Mouse (Mus musculus) T-helper 17 cell (primary cell): ENCODE measurements at regions not wholly inside any gene's neighbourhood (a gene's known extent, or its start where the extent isn't known, plus 50 kb on each side); places are given as distances from the start of the nearest gene placed in this dataset.

Experiments used
- in situ Hi-C, 2 experiments: fragments of 300-600 bp; cut with MboI, MseI; formaldehyde crosslinking; loops; 1 replicate in 1 of 2; 2 replicates in 1 of 2; pipeline ENCODE4 v1.15.1; 2025; ENCODE audit warnings: high pct_unique_total_duplicates in 2 of 2

- in situ Hi-C loops: no loop called here
Measured at GRCm38 (mm10) chr1:23214462-23215158, 112.6 kb upstream of the 4933415F23Rik start.

GRCm38 (mm10) chr1:23207843-23208242, 105.8 kb upstream of the 4933415F23Rik start:
- in situ Hi-C loops: no loop called here

GRCm38 (mm10) chr1:23207024-23207423, 105.0 kb upstream of the 4933415F23Rik start:
- in situ Hi-C loops: no loop called here

- in situ Hi-C loops: no loop called here
Measured at GRCm38 (mm10) chr1:23202511-23203435, 100.7 kb upstream of the 4933415F23Rik start.

DNA sequence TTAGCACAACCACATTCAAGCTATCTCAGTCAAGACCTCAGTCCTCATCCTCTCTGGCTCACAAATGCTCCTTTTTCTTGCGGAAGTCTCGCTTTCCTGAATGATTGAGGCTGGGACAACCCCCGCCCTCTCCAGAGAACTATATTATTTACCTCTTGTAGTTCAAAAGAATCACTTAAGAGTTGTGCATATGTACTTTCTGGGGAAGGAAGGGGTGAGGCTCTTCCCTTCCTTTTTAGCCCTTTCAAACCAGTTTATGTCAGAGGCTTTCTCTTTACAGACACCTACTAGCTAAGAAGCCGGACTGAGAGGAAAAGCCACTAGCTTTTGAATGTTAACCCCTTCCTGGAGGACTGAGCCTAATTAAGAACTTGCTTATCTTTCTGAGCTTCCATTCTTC, 98.4 kb upstream of the 4933415F23Rik start:
- in situ Hi-C loops: no loop called here

DNA sequence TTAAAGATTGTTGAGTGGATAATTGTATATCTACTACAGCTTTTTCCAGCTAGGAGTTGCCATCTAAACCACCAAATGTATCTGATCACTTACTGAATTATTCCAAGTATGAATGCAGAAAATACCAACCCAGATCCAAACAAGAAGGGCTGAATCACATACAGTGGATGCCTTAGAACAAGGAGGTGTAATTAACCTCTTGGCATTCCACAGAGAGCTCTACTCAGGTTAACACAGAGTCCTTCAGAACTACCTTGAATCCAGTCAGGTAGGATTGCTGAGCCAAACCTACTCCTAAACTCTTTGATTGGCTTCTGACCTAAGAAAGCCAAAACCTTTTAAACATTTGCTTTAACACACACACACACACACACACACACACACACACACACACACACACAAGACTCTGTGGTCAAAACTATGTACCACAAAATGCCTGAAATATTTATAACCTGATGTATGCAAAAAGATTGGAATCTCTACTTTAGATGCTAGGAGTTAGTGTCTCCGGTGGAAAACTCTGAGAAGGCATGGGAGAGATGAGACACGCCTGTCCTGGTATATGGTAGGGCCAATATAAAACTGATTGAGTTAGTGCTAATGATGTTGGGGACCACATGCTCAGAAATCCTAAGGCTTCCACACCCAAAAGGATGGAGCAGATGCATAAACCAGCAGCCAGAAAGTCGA, 88.4 kb upstream of the 4933415F23Rik start:
- in situ Hi-C loops: no loop called here

DNA sequence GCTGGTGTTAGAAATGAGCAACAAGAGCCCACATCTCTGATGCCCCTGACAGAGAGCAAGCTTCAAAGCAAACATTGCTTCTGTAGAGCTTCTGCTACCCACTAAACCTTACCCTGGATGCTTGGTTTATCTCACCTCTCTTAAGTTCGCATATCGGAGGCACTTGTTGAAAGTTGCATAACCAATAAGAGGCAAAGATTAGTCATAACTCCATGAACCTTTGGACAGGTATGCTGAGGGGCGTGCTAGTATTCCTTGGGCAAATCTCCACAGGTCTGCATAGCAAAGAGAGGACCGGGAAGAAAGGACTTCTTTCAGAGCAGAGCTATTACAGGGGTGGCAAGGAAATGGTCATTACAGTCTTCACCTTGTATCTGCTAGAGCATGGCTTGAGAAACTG, 87.7 kb upstream of the 4933415F23Rik start:
- in situ Hi-C loops: no loop called here

GRCm38 (mm10) chr1:23188216-23188615, 86.2 kb upstream of the 4933415F23Rik start:
- in situ Hi-C loops: no loop called here

GRCm38 (mm10) chr1:23187446-23188206, 85.6 kb upstream of the 4933415F23Rik start:
- in situ Hi-C loops: no loop called here

DNA sequence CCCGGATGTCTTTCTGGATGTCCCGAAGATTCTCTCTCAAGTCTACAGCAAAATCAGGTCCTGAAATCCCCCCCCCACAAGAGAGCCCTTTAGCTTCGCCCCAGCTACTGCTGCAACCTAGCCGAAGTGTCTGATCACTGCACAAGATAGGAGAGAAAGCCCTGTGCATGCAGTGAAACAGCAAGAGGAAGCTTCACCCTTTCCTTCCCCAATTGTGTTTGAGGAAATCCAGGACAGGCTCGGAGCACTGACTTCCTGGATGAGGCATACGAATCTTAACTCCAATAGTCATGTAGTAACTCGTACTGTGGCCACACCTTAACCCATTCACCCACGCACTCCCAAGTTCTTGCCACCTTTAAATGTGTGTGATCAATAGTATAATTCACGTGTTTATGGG, 82.7 kb upstream of the 4933415F23Rik start:
- in situ Hi-C loops: no loop called here

GRCm38 (mm10) chr1:23182541-23182940, 80.5 kb upstream of the 4933415F23Rik start:
- in situ Hi-C loops: no loop called here

- in situ Hi-C loops: no loop called here
Measured at GRCm38 (mm10) chr1:23178335-23178974, 76.4 kb upstream of the 4933415F23Rik start.

- in situ Hi-C loops: loop anchor here in 1 of 2 experiments (25.0 kb wide), 1 partner anchor 562 kb away; no protein-coding TSS in a partner anchor
Measured at GRCm38 (mm10) chr1:23174022-23174421, 72.0 kb upstream of the 4933415F23Rik start.

GRCm38 (mm10) chr1:23173054-23173802, 71.2 kb upstream of the 4933415F23Rik start:
- in situ Hi-C loops: loop anchor here in 1 of 2 experiments (25.0 kb wide), 1 partner anchor 561 kb away; no protein-coding TSS in a partner anchor

- in situ Hi-C loops: loop anchor here in 1 of 2 experiments (25.0 kb wide), 1 partner anchor 559 kb away; no protein-coding TSS in a partner anchor
Measured at GRCm38 (mm10) chr1:23171336-23171735, 69.3 kb upstream of the 4933415F23Rik start.

DNA sequence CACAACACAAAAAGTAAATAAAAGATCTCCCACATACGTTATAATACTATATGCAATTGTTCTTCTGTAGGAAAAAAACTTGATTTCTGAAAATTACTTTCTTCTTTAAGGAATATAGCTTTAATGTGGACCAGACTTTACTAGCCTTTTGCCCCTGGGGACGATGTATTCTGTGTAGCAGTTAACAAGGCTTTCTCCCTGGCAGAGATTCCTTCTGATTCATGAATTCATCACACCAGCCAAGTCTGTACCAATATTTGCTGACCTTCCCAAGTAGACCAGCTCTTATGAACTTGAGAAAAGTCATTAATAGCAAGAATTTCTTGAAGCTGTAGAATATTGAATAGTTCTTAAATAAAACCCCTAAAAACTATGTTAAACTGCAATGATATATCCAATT, 68.7 kb upstream of the 4933415F23Rik start:
- in situ Hi-C loops: loop anchor here in 1 of 2 experiments (25.0 kb wide), 1 partner anchor 558 kb away; no protein-coding TSS in a partner anchor

GRCm38 (mm10) chr1:23168504-23168903, 66.5 kb upstream of the 4933415F23Rik start:
- in situ Hi-C loops: loop anchor here in 1 of 2 experiments (25.0 kb wide), 1 partner anchor 556 kb away; no protein-coding TSS in a partner anchor

DNA sequence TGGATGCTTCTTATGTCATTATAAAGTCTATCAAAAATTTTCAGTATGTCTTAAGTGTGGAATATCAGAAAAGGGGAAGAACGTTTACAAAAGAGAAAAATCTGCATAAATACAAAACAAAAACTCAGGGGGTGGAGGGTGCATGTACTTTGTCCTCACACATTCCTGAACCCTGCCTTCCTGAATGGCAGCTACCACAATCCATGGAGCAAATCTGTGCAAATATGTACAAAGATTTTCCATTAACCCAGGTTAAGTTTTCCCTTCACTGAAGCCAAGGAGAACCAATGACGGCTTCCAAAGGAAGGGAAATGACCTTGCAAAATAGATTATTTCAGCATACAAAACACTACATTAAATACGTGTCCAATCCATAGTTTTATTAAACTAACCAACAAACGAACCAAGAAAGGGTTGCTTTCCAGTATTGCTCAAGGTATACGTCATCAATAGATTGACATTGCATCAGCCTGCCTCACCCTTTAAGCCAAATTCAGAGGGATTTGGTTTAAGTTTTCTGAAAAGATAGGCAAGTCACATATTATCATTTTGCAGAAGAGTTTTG, 61.4 kb upstream of the 4933415F23Rik start:
- in situ Hi-C loops: loop anchor here in 1 of 2 experiments (25.0 kb wide), 1 partner anchor 551 kb away; no protein-coding TSS in a partner anchor

DNA sequence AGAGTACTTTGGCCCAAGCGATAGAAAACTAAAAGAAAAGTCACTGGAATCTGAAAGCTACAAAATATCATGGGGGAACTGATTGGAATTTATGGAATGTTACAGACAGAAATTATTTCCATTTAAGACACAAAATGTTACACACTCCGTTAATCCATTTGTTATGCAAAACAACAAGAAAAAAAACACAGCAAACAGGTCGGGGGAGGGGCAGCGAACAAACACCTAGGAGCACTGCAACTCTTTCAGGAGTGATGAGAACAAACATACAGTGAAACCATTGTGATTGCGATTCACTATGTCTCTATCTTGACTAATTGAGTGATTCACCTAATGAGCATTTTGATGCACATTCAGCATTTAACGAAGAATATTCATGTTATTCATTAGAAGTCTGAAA, 60.7 kb upstream of the 4933415F23Rik start:
- in situ Hi-C loops: loop anchor here in 1 of 2 experiments (25.0 kb wide), 1 partner anchor 550 kb away; no protein-coding TSS in a partner anchor
